Mouse (Mus musculus): ENCODE data around the gene Banp. TPM values are rescaled to one million over a fixed set of nuclear protein-coding genes. Genes with fewer than 3 reads are reported as not detected.

Banp gene
- total and polyA plus RNA-seq, 3 experiments = 19.2 to 28.4 TPM; not detected in 1

- DNase-seq (ENCODE audit: low read depth, low spot score) = peak; percentile 86
- no peaks in the 10 kb centered on the region for H3K27me3 ChIP-seq (ENCODE audit: control insufficient read depth in 1 of 2, insufficient read depth in 2 of 2, low read length in 2 of 2)
- H3K79me2 ChIP-seq (ENCODE audit: control insufficient read depth, insufficient read depth, low read length, poor library complexity) = peaks cover 25% of the 10 kb centered on the region
- H3K36me3 ChIP-seq (ENCODE audit: control insufficient read depth in 1 of 2, insufficient read depth in 2 of 2, low read length in 2 of 2) = peaks cover 0 to 25% of the 10 kb centered on the region in 2 experiments; a peak in 2 of 4 replicates
- H3K9me3 ChIP-seq (replicated peaks; ENCODE audit: insufficient read depth, low read length) = no peaks in the 10 kb centered on the region
- peak overlapping the region; percentile 58 for H3K27ac ChIP-seq (ENCODE audit: control insufficient read depth, low read depth, low read length)
- peak overlapping the region; percentile 58 to 61 for H3K4me3 ChIP-seq (ENCODE audit: control insufficient read depth in 1 of 2, insufficient read depth in 1 of 2, low read depth in 2 of 2, low read length in 2 of 2)
- H3K9ac ChIP-seq (ENCODE audit: control insufficient read depth, low read depth, low read length, poor library complexity, severe bottlenecking) = peak overlapping the region; percentile 72
- H3K4me1 ChIP-seq (ENCODE audit: control insufficient read depth in 1 of 2, insufficient read depth in 2 of 2, low read length in 2 of 2) = peaks cover 2 to 28% of the 10 kb centered on the region in 2 experiments; a peak in 3 of 4 replicates
- TF ChIP-seq USF2 (IDR thresholded peaks at IDR 0.05; ENCODE audit: borderline replicate concordance in 1 of 2, insufficient read depth in 1 of 2, low read depth in 1 of 2, low read length in 2 of 2) (no peak), TBP (IDR thresholded peaks at IDR 0.05; ENCODE audit: low read depth, low read length) (0 out of 2 replicates have a peak, but pooled peaks have one; percentile 30), ELF1 (IDR thresholded peaks at IDR 0.05; ENCODE audit: low read depth, low read length) (no peak), GATA1 (IDR thresholded peaks at IDR 0.05; ENCODE audit: low read depth, low read length) (no peak), TCF12 (IDR thresholded peaks at IDR 0.05; ENCODE audit: low read depth, low read length) (no peak), CHD2 (IDR thresholded peaks at IDR 0.05; ENCODE audit: low read length) (no peak), ZMIZ1 (IDR thresholded peaks at IDR 0.05; ENCODE audit: low read depth, low read length) (no peak), KAT2A (conservative IDR thresholded peaks at IDR 0.05; ENCODE audit: low read depth, low read length) (no peak), MAFK (IDR thresholded peaks at IDR 0.05; ENCODE audit: borderline replicate concordance, low read depth, low read length) (no peak), ZC3H11A (IDR thresholded peaks at IDR 0.05; ENCODE audit: low read depth, low read length) (no peak), MEF2A (IDR thresholded peaks at IDR 0.05; ENCODE audit: extremely low read depth, insufficient replicate concordance, low read depth, low read length, poor library complexity, severe bottlenecking) (no peak), USF1 (IDR thresholded peaks at IDR 0.05; ENCODE audit: low read depth, low read length) (no peak), UBTF (IDR thresholded peaks at IDR 0.05; ENCODE audit: borderline replicate concordance, insufficient read depth, low read depth, low read length) (no peak), CHD1 (IDR thresholded peaks at IDR 0.05; ENCODE audit: low read depth, low read length) (no peak), MAX (IDR thresholded peaks at IDR 0.05; ENCODE audit: low read length) (no peak; the same call in 1 of the 2 replicates), JUND (IDR thresholded peaks at IDR 0.05; ENCODE audit: low read depth, low read length) (0 out of 2 replicates have a peak, but pooled peaks have one; percentile 51), SIN3A (IDR thresholded peaks at IDR 0.05; ENCODE audit: low read length) (no peak), TAL1 (IDR thresholded peaks at IDR 0.05; ENCODE audit: low read length) (no peak), POLR2AphosphoS5 (IDR thresholded peaks at IDR 0.05; ENCODE audit: borderline replicate concordance, low read depth, low read length) (no peak), CTCF (IDR thresholded peaks at IDR 0.05 in 2 of 3, conservative IDR thresholded peaks at IDR 0.05 in 1 of 3; ENCODE audit: control insufficient read depth in 1 of 3, insufficient read depth in 1 of 3, low read depth in 2 of 3, low read length in 3 of 3, poor library complexity in 1 of 3, severe bottlenecking in 1 of 3) (no peak), POLR2AphosphoS2 (IDR thresholded peaks at IDR 0.05; ENCODE audit: low read length) (no peak; the same call in 1 of the 2 replicates), SMC3 (IDR thresholded peaks at IDR 0.05; ENCODE audit: low read depth, low read length) (no peak), E2F4 (IDR thresholded peaks at IDR 0.05; ENCODE audit: borderline replicate concordance, low read depth, low read length) (no peak), EP300 (IDR thresholded peaks at IDR 0.05; ENCODE audit: low read depth in 1 of 2, low read length in 2 of 2) (no peak), RAD21 (IDR thresholded peaks at IDR 0.05; ENCODE audit: low read depth, low read length) (no peak), MYC (IDR thresholded peaks at IDR 0.05; ENCODE audit: low read depth, low read length) (no peak), NELFE (IDR thresholded peaks at IDR 0.05; ENCODE audit: low read depth, low read length) (peak; percentile 55), ETS1 (IDR thresholded peaks at IDR 0.05; ENCODE audit: low read depth, low read length) (0 out of 2 replicates have a peak, but pooled peaks have one; percentile 13), MXI1 (IDR thresholded peaks at IDR 0.05; ENCODE audit: low read depth, low read length) (peak; percentile 5), POLR2A (IDR thresholded peaks at IDR 0.05; ENCODE audit: control insufficient read depth in 1 of 2, insufficient read depth in 1 of 2, low read depth in 1 of 2, low read length in 2 of 2, poor library complexity in 1 of 2) (peak in 1 of 2 experiments; percentile 22; a peak in 1 of 4 replicates), ZNF384 (IDR thresholded peaks at IDR 0.05; ENCODE audit: low read depth, low read length) (no peak), NRF1 (IDR thresholded peaks at IDR 0.05; ENCODE audit: insufficient read depth, low read depth, low read length, poor library complexity, severe bottlenecking) (peak; percentile 68), RCOR1 (IDR thresholded peaks at IDR 0.05; ENCODE audit: low read depth, low read length) (no peak), HCFC1 (IDR thresholded peaks at IDR 0.05; ENCODE audit: low read depth, low read length) (peak; percentile 21; the same call in 1 of the 2 replicates), MAZ (IDR thresholded peaks at IDR 0.05; ENCODE audit: low read depth, low read length) (no peak)
Observed at GRCm38 (mm10) chr8:121948321-121949145, 1.0 kb upstream of the Banp start.
